ENCODE assay signal across 10 mouse cellular contexts in genomic region chr9:116553181-116553580, GRCm38 (mm10).
DNase-seq lines count a peak whose midpoint lies in the region; ATAC-seq and TF ChIP-seq lines count a peak whose summit lies in the region.
"Had no signal": no experiment of that assay in that cellular context is flagged by ENCODE, and none has a peak within 500 bp of the region (broad histone marks: within the 10 kb centered on the region; RNA-seq: fewer than 3 reads in every experiment).

No protein-coding gene starts in this region.

- no peak overlapping the region for H3K9ac ChIP-seq in forebrain, embryonic 14.5 days (ENCODE audit: low read length)
- H3K9ac ChIP-seq: midbrain, embryonic 12.5 days had no signal

- no peak overlapping the region for H3K27ac ChIP-seq in forebrain, embryonic 14.5 days (ENCODE audit: low read depth, low read length)
- H3K27ac ChIP-seq: midbrain, embryonic 12.5 days had no signal

- H3K4me1 ChIP-seq in lung, adult 2 months (ENCODE audit: control insufficient read depth, insufficient read depth, low read length): no peaks in the 10 kb centered on the region
- H3K4me1 ChIP-seq in forebrain, embryonic 14.5 days (ENCODE audit: control insufficient read depth, insufficient read depth, low read length): no peaks in the 10 kb centered on the region

- no peaks in the 10 kb centered on the region for H3K27me3 ChIP-seq in forebrain, embryonic 14.5 days (replicated peaks; ENCODE audit: control insufficient read depth, insufficient read depth, low read length)
- H3K27me3 ChIP-seq: midbrain, embryonic 12.5 days had no signal

- DNase-seq in gastrocnemius, adult 18-20 months (ENCODE audit: low spot score): peak; percentile 37
- no peak for DNase-seq in gastrocnemius, postnatal 25 days
- DNase-seq in lung, adult 2 months: no peak
- no peak for DNase-seq in lung, postnatal 25 days (ENCODE audit: low spot score)
- peak; percentile 9 for DNase-seq in c-Kit-positive CD71-positive TER-119-negative erythroid progenitor cells, embryonic 14.5 days (ENCODE audit: low read depth)
- DNase-seq in retina, postnatal 1 day: peak; percentile 29
- no peak for DNase-seq in forebrain, embryonic 14.5 days (ENCODE audit: low spot score)
- no peak for DNase-seq in embryo, embryonic 10.5 days (ENCODE audit: low spot score)
- DNase-seq: kidney, postnatal 25 days had no signal

- 73% methylated on average over 3 of the region's 3 CpGs for WGBS in lung, adult 2 months
- 87% methylated on average over 3 of the region's 3 CpGs for WGBS in forebrain, embryonic 14.5 days

- TF ChIP-seq CTCF in lung, adult 2 months (IDR thresholded peaks at IDR 0.05; ENCODE audit: insufficient read depth, low read length): peak; percentile 41; the same call in 1 of the 2 replicates

- no peaks in the 10 kb centered on the region for H3K36me3 ChIP-seq in forebrain, embryonic 14.5 days (ENCODE audit: control insufficient read depth, insufficient read depth, low read length)
- H3K36me3 ChIP-seq: midbrain, embryonic 12.5 days had no signal

- no peaks in the 10 kb centered on the region for H3K9me3 ChIP-seq in forebrain, embryonic 14.5 days (replicated peaks; ENCODE audit: control insufficient read depth, low read length)
- H3K9me3 ChIP-seq: midbrain, embryonic 12.5 days had no signal

- no peak overlapping the region for H3K4me3 ChIP-seq in lung, adult 2 months (replicated peaks; ENCODE audit: extremely low read depth, low read depth, low read length)
- H3K4me3 ChIP-seq in forebrain, embryonic 14.5 days (ENCODE audit: low read depth, low read length): no peak overlapping the region
- H3K4me3 ChIP-seq: midbrain, embryonic 12.5 days had no signal

- H3K4me2 ChIP-seq in forebrain, embryonic 14.5 days (ENCODE audit: low read length): no peak overlapping the region
- H3K4me2 ChIP-seq: midbrain, embryonic 12.5 days had no signal

- no peak for TF ChIP-seq POLR2A in lung, adult 2 months (IDR thresholded peaks at IDR 0.05; ENCODE audit: borderline replicate concordance, extremely low read depth, low read depth, low read length)

- no peak for ATAC-seq in forebrain, embryonic 14.5 days

Comparison
In these comparisons a context has a peak if more than half of its experiments do, and no peak if none do; other contexts are left out.
1. DNase-seq: peak in gastrocnemius, adult 18-20 months (single experiment), c-Kit-positive CD71-positive TER-119-negative erythroid progenitor cells, embryonic 14.5 days (single experiment) and retina, postnatal 1 day (single experiment); none in gastrocnemius, postnatal 25 days (single experiment), lung, adult 2 months (single experiment), lung, postnatal 25 days (single experiment), forebrain, embryonic 14.5 days (single experiment) and embryo, embryonic 10.5 days (single experiment).